Mouse (Mus musculus) embryo, embryonic 9.5 days (tissue): ENCODE data around the gene Sv2b.

Source experiments
- DNase-seq: peaks from one replicate; pipeline ENCODE4 v3.0.0-alpha.2; 2017; ENCODE audit errors: extremely low spot score

Sv2b gene

DNA sequence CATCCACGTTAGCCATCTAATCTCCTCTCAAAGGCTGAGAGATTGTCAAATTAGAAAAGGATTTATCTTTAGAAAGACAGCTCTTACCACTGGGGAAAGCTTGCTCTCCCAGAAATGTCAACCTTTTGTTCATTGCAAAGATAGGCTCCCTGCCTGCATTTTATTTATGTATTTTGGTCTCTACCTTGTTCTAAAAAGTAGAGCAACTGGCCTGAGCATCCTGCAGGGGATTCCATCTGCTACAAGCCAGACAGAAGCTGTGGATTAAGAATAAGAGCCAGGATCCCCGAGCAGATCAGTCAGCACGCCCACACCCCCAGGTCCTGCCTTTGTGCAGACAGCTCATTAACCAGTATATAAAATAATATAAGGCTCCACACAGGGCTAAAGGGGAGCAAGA, 16.8 kb downstream of the Sv2b start:
- DNase-seq: no peak

DNA sequence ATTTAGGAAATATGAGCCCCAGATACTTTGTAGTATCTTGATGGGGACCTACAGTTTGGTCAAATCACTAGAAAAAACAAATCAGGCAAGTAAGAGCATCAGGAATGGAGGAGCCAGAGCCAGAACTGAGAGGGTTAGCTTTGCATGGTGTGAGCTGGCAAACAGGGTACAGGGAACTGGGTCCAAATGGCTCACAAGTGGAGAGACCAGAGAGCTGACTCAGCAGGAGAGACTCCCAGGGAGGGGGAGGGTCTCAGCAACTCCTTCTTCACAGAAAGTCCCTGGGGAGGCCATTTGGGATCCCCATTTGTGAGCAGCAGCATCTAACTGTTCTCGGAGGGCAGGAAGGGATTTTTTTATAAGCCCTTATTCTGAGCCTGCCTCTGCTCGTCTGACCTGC, 18.5 kb downstream of the Sv2b start:
- DNase-seq: no peak

DNA sequence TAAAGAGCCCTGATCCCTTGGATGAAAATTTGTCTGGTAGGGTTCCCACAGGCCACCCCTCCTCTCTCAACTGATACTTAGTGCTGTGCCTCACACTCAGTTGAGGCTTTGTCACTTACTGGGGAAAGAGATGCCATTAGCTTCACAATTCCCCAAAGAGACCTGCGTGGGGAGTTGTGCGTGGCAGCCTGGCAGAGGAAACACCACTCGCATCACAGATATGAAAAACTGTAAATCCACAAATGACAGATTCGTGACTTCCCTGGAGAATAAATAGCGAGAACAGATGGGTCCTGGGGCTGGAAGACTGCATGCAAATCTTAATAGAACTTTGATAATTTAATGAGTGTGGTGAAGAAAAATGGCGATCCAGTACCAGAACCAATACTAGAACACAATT, 21.8 kb downstream of the Sv2b start:
- no peak for DNase-seq

GRCm38 (mm10) chr7:75282951-75283350, 26.1 kb downstream of the Sv2b start:
- no peak for DNase-seq

- DNase-seq: no peak
These were observed 26.9 kb downstream of the Sv2b start for GRCm38 (mm10) chr7:75282080-75282650.

- no peak for DNase-seq
These were observed 28.0 kb downstream of the Sv2b start for GRCm38 (mm10) chr7:75281106-75281505.

GRCm38 (mm10) chr7:75277847-75278246, 31.2 kb downstream of the Sv2b start:
- DNase-seq: no peak

GRCm38 (mm10) chr7:75276739-75277138, 32.3 kb downstream of the Sv2b start:
- DNase-seq: no peak

DNA sequence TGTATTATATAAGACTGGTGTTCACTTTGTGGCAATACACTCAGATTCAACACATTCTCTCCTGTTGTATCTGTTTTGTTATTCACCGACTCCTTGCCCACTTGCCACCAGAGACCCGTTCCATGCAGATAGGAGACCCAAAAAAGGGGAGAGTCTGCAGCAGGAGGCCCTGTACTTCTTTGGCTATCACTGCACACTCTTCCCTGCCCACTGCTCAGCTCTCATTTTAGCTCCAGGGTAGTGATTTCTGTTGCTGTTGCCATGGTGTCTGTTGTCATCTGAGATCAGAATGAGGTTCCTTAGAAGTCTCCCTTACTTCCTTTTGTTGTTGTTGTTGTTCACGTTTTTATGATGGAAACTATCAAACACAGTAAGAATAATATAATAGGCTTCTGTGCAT, 34.5 kb downstream of the Sv2b start:
- DNase-seq: no peak

- no peak for DNase-seq
These were observed 35.4 kb downstream of the Sv2b start for GRCm38 (mm10) chr7:75273633-75274032.

- no peak for DNase-seq
These were observed 37.1 kb downstream of the Sv2b start for GRCm38 (mm10) chr7:75271921-75272381.

DNA sequence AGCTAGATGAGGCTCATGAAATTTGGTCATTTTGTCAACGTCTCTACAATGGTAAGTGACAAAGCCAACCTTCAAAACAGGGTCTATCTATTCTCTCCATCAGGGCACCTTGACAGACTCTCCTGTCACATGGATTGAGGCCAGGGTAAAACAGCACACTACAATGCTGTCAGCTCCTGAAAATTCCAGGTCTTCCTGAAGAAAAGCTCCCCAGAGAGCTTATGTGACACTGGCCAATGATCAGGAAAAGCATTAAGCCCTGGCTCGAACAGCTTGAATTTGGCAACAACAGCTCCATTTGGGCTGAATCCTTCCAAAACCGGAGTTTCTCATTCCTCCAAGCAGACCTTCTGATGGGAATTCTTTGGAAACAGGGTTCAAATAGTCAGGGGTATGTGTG, 37.8 kb downstream of the Sv2b start:
- DNase-seq: no peak

DNA sequence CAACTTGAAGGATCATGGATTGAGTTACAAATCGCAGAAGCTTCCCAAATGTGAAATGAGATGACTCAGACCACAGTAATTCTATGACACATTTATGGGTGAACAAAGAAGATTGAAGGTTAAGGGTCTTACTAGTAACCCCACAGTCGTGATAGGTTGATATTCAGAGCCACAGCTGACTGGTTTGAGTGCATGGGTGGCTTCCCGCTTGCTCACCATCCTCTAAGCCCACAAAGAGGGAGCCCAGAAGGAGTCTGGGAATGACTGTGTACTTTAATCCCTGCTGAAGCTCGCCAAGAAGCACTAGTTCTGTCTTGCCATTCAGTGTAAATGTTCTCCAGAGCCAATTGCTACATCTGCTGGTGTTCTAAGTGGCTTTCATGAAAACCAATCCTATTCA, 41.8 kb downstream of the Sv2b start:
- DNase-seq: no peak

DNA sequence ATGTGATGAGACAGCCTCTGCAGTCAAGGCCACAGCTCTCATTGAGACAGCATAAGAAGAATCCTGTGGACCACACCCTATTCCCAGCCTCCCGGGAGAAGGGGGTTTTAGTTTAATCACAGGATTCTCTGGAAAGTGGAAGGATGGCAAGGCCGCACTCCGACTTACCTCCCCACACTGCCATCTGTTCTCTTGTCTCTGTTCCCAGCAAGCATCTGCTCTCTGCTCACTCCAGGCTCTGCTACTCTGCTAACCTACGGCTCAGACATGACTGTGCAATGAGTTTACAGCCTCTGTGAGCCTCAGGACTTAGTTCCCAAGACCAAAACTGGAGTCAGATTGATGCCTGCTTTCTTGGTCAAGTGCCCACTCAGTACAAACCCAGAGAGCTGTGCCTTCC, 43.8 kb downstream of the Sv2b start:
- no peak for DNase-seq

GRCm38 (mm10) chr7:75259945-75260344, 49.1 kb downstream of the Sv2b start:
- no peak for DNase-seq

- DNase-seq: no peak
These were observed 55.3 kb downstream of the Sv2b start for GRCm38 (mm10) chr7:75253611-75254250.

GRCm38 (mm10) chr7:75240754-75241507, 68.1 kb downstream of the Sv2b start:
- DNase-seq: no peak

DNA sequence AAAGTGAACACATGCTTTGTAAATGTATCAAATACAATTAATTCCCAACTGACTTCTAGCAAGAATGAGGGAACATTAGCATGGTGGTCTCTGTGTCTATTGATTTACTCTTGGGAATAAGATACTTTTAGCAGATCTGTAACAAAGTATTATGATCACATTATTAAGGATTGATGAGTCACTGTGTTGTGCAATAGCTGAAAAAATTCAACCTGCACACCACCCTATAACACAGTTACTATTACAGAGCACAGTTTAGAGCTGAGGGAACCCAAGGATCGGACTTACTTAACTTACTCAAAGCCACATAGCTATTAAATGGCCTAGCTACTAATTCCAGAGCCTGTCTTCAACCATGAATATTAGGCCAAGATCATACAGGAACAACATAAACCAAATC, 72.7 kb downstream of the Sv2b start:
- no peak for DNase-seq

DNA sequence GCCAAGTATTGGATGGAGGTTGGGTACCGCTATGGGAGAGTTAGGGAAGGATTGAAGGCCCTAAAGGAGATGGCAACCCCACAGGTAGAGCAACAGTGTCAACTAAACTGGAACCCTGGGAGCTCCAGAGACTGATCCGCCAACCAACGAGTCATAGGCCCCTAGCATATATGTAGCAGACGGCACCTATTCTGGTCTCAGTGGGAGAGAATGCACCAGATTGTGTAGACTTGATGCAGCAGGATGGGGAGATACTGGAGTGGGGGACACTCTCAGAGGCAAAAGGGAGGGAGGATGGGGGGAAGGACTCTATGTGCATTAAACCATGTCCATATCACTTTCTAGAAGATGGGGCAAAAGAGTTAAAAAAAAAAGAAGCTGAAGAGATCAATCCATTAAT, 84.9 kb downstream of the Sv2b start:
- no peak for DNase-seq

DNA sequence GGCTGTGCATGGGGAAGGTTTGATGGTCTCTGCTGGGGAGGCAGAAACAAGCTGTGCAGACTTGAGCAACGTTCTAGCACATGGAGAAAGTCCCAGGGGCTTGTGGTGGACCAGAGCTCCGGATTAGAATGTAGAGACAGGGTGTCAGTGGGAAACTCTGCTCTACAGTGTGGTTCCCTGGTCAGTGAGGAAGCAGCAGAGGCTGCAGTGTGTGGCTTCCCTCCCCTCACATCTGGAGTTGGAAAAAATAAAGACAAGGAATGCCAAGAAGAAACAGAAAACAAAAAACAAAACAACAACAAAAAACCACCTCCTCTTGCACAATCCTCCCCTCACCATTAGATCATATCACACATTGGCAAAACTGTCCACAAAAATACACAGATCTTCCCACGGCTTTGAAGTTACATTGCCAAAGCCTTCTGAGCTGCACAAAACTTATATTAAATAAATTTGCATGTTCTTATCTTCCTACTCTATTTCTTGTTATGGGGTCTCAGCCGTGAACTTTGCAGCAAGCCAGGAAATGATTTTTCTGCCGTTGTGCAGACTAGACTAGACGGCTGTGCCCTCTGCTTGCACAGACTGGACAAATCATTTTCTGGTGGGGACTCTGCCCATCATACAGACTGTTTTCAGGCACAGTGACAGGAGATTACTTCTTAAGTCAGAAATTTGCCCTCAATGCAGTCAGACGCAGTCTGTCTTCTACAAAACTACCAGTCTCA, 86.2 kb downstream of the Sv2b start:
- no peak for DNase-seq

DNA sequence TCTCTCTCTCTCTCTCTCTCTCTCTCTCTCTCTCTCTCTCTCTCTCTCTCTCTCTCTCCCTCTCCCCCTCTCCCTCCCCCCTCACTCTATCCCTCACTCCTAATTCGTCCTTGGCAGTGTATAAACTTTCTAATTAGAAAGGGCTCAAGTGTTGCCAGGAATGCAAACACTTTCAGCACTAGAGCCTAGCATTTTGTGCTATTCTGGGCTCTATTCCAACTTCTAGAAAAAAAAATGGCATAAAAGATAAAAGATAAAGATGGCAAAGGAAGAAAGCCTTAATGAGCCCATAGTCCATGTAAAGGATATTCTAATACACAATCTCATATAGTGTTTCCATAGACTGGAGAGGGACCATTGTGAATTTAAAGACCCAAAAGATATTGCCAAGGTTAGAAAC, 88.3 kb downstream of the Sv2b start:
- no peak for DNase-seq

GRCm38 (mm10) chr7:75220296-75220695, 88.8 kb downstream of the Sv2b start:
- no peak for DNase-seq

DNA sequence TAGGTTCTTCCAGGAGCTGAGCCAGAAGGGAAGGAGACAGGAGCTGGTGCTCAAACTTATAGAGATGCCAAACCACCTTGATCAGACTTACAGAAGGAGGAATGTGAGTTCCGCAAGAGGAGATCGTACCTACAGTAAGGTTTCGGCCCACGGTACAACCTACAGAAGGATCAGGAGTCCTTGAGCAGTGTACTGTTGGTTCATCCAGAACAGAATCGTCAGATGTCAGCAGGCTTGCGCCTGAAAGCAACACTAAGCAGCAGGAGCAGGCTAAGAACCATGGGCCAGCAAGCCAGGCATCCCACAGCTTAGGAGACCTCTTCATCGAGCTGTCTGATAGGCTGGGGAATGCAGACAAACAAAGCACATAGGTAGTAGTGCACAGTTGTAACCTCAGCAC, 92.9 kb downstream of the Sv2b start:
- no peak for DNase-seq
